Mouse (Mus musculus) liver, adult 2 months (tissue): ENCODE results near the gene Mob3c.

Experiments
- CTCF ChIP-seq: fragments of 200-500 bp; IDR thresholded peaks from 2 replicates; pipeline ENCODE4 v1.5.1; 2011; ENCODE audit warnings: low read depth, low read length, control low read depth
- POLR2A ChIP-seq: fragments of 200-500 bp; IDR thresholded peaks from 2 replicates; pipeline ENCODE4 v1.6.1; 2011; ENCODE audit warnings: low read length, control low read depth; ENCODE audit not compliant: insufficient read depth; ENCODE audit errors: extremely low read depth

DNA sequence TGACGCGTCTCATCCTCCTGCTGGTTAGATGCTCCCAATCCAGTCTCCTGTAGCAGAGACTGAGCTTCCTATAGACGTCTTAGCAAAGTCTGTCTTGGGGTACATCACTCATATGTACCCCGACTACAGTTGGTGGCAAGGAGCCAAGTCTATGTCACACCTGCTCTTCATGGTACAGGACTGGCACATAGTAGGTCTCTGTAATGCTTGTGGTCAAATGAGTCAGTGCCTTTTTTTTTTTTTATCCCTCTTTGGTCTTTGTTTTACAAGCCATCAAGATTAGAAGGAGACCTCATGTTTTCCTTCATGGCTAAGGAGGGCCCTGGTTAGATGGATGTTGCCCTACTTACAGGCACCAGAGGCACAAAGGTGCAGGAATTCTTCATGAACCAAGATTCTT lies 12.9 kb downstream of the Mob3c start:
- TF ChIP-seq POLR2A (no peak), CTCF (no peak)
